Mouse (Mus musculus) hindbrain, embryonic 12.5 days (tissue): ENCODE measurements around the gene Fam198b. TPM values are rescaled to one million over a fixed set of nuclear protein-coding genes. Genes with fewer than 3 reads are reported as not detected.

ENCODE experiments used
- ATAC-seq: fragments of 200-750 bp; cut with Nextera tagmentation; 2 replicates; pipeline ENCODE4 v1.8.0; 2017; ENCODE audit warnings: moderate TSS enrichment; ENCODE audit not compliant: low FRiP score
- H3K27ac ChIP-seq: fragments of 300-500 bp; sonication (generic); 2 replicates; pipeline ENCODE4 v1.5.1; 2016; ENCODE audit warnings: mild to moderate bottlenecking
- H3K27me3 ChIP-seq: fragments of 300-500 bp; sonication (generic); 2 replicates; pipeline ENCODE4 v1.6.1; 2016; ENCODE audit warnings: mild to moderate bottlenecking
- H3K36me3 ChIP-seq: fragments of 300-500 bp; sonication (generic); 2 replicates; pipeline ENCODE4 v1.6.1; 2016; ENCODE audit warnings: mild to moderate bottlenecking
- H3K4me1 ChIP-seq: fragments of 300-500 bp; sonication (generic); 2 replicates; pipeline ENCODE4 v1.6.1; 2016
- H3K4me2 ChIP-seq: fragments of 300-500 bp; sonication (generic); replicated peaks from 2 replicates; pipeline ENCODE4 v1.6.1; 2016; ENCODE audit warnings: mild to moderate bottlenecking
- H3K4me3 ChIP-seq: fragments of 300-500 bp; sonication (generic); 2 replicates; pipeline ENCODE4 v1.5.1; 2016; ENCODE audit warnings: mild to moderate bottlenecking
- H3K9ac ChIP-seq: fragments of 300-500 bp; sonication (generic); 2 replicates; pipeline ENCODE4 v1.6.1; 2016; ENCODE audit warnings: mild to moderate bottlenecking, moderate library complexity
- H3K9me3 ChIP-seq: fragments of 300-500 bp; sonication (generic); replicated peaks from 2 replicates; pipeline ENCODE4 v1.6.1; 2016; ENCODE audit warnings: mild to moderate bottlenecking
- WGBS: fragments of 180-500 bp; shearing (Covaris S2); methylation state at CpG from one replicate; pipeline ENCODE4 v1.1.7; 2016; 5-methylcytosine and 5-hydroxymethylcytosine counted together
- polyA plus RNA-seq: library from polyadenylated mRNA; unstranded; fragments of >200 nt; fragmentation: Nextera tagmentation; extraction: Ambion mirVana; gene quantifications from 2 replicates; pipeline ENCODE4 v1.2.1, GENCODE M21; 2016

Gene Fam198b
- polyA plus RNA-seq, 1 experiment from 2014 or later, result 5.1 TPM

DNA sequence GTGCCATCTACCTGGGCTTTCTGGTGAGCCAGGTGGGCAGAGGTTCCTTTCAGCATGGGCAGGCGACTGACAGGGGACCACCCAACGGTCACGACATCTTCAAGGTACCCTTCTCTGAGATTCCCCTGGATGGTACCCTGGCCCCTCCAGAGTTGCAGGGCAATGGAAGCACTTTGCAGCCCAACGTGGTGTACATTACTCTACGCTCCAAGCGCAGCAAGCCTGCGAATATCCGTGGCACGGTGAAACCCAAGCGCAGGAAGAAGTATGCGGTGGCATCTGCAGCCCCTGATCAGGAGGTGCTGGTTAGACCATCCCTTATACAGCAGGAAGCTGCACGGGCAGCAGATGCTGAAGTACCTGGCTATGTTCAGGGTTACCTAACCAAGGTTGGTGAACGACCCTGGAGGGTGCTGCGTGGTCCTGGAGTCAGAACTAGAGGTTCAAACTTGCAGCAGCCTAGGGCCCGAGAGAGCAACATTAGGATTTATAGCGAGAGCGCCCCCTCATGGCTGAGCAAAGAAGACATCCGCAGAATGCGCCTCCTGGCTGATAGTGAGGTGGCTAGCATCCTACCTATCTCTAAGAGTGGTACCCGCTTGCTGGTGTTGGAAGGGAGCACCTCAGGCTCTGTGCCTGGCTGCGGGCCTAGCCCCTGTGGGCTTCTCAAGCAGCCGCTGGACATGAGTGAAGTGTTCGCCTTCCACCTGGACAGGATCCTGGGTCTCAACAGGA lies 2.2 kb downstream of the Fam198b start:
- no peaks in the 10 kb centered on the region for H3K9me3 ChIP-seq
- peaks cover 12% of the 10 kb centered on the region; the same call in 1 of the 2 replicates for H3K4me1 ChIP-seq
- no peaks in the 10 kb centered on the region for H3K36me3 ChIP-seq
- H3K27ac ChIP-seq, result no peak overlapping the region
- peak overlapping the region; percentile 23; the same call in 1 of the 2 replicates for H3K4me2 ChIP-seq
- ATAC-seq, result peak; percentile 50; the same call in 1 of the 2 replicates
- WGBS, result 88% methylated on average over 23 of the region's 23 CpGs
- no peaks in the 10 kb centered on the region for H3K27me3 ChIP-seq
- H3K9ac ChIP-seq, result no peak overlapping the region
- H3K4me3 ChIP-seq, result no peak overlapping the region

DNA sequence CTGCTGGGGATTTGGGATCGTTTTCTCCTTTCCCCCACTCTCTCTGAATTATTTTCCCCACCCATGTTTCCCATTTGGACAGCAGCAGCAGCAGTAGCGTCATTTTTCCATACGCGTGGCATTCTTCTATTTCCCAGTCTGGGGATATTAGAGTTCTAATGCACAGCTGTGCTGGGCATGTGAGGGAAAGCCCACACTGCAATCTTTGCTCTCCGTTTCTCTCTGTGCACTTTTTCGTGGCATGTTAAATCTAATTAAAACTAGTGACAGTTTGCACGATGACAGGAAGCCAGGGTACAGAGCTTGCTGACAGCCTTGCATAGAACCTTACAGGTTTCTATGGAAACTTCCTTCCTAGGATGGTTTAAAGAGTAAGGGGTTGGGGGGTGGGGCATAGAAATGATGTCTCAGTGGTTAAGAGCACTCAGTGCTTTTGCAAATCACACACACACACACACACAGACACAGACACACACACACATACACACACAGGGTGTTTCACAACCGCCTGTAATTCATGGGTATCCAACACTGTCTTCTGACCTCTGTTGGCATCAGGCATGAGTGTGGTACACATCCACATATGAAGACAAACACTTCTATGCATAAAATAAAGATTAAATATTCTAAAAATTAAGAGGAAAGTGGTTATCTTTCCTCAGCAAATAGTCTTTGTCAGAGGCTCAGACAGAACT lies 3.0 kb downstream of the Fam198b start:
- no peaks in the 10 kb centered on the region for H3K36me3 ChIP-seq
- peaks cover 12% of the 10 kb centered on the region; the same call in 1 of the 2 replicates for H3K4me1 ChIP-seq
- H3K27me3 ChIP-seq, result no peaks in the 10 kb centered on the region
- ATAC-seq, result no peak
- H3K9ac ChIP-seq, result no peak overlapping the region
- no peak overlapping the region for H3K27ac ChIP-seq
- H3K4me3 ChIP-seq, result no peak overlapping the region
- no peaks in the 10 kb centered on the region for H3K9me3 ChIP-seq
- no peak overlapping the region for H3K4me2 ChIP-seq
- 58% methylated on average over 8 of the region's 8 CpGs for WGBS

DNA sequence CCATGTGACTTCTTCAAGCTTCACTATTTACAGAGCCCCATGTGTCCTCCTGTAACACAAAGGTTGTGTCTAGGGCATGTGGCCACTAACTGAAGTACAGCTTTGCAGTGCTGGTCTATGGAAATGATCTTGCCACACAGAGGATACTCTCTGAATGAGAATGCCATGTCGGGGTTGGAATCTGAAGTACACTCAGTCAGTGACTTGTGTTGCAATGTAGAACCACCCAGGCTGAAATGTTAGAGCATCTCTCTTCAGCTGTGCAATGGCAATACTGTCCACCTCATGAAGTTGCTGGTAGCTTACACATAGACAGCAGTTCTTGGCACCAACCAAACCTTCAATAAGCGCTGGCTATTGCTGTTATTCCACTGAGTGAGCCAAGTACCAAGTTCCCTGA lies 3.6 kb downstream of the Fam198b start:
- no peak overlapping the region for H3K9ac ChIP-seq

DNA sequence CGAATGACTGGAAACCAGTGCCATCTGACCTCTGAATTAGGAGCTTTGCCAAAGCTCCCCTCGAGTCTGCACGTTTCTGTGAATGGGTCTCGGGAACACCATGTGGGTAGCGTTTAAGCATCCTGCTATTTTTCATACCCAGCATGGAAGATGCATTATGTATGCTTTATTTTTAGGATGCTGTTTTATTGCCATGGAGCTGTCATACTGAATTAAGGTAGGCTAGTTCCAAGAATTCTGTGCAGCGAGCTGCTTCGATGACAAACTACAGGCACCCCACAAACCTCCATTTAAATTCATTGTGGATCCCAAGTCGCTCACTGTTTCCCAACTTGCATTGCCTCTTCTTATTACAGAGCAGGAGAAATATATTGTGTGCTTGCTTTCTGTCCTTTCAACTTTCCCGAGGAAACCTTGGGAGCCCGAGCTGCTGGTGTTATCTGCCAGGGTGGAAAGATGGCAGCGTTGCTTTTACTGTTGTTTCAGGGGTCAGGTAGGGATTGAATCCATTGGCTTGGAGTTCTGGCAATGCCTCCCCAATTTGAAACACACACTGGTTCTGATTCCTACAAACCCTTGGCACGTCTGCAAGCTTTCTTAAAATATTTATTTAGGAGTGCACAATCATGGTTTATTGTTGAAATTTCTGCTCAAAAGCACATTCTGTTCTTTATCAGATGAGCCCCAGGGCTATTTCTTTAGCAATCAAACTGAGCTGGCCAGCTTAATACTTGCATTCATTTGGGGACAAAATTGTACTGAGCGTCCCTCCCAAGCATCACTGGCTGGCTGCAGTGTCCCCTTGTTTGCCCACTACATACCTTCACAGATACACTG lies 13.4 kb downstream of the Fam198b start:
- ATAC-seq, result no peak
- H3K9me3 ChIP-seq, result no peaks in the 10 kb centered on the region
- no peaks in the 10 kb centered on the region for H3K4me1 ChIP-seq
- no peak overlapping the region for H3K9ac ChIP-seq
- H3K27ac ChIP-seq, result no peak overlapping the region
- no peaks in the 10 kb centered on the region for H3K27me3 ChIP-seq
- WGBS, result 72% methylated on average over 13 of the region's 13 CpGs
- no peak overlapping the region for H3K4me3 ChIP-seq
- H3K4me2 ChIP-seq, result no peak overlapping the region
- no peaks in the 10 kb centered on the region for H3K36me3 ChIP-seq

More for the DNA sequence above, 3.6 kb downstream of the Fam198b start:
- WGBS, result 83% methylated on average over 2 of the region's 2 CpGs
- Histone ChIP-seq H3K27me3 (no peaks in the 10 kb centered on the region), H3K36me3 (no peaks in the 10 kb centered on the region), H3K9me3 (no peaks in the 10 kb centered on the region), H3K27ac (no peak overlapping the region), H3K4me1 (peaks cover 12% of the 10 kb centered on the region; the same call in 1 of the 2 replicates), H3K4me3 (no peak overlapping the region), H3K4me2 (no peak overlapping the region)
- ATAC-seq, result no peak

DNA sequence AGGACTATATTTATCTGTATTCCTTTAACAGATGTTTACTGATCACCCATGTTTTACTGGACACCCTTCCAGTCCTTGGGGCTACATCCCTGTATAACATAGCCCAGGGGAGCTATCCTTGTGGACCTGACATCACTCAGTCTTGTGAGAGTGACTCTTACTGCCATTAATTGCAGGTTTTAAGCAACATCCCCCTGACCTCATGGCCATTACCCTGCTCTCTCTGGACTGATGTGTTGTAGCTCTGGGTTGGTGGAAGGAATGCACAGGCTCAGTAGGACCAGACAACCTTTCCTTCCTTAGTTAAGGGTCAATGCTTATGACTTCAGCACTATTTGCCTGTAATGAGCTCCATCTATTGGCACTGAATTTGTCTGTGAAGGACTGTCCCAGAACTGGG lies 14.2 kb downstream of the Fam198b start:
- no peaks in the 10 kb centered on the region for H3K9me3 ChIP-seq
- H3K4me2 ChIP-seq, result no peak overlapping the region
- no peak overlapping the region for H3K9ac ChIP-seq
- no peaks in the 10 kb centered on the region for H3K36me3 ChIP-seq
- no peak overlapping the region for H3K4me3 ChIP-seq
- H3K27ac ChIP-seq, result no peak overlapping the region
- H3K27me3 ChIP-seq, result no peaks in the 10 kb centered on the region
- no peaks in the 10 kb centered on the region for H3K4me1 ChIP-seq
- ATAC-seq, result no peak

DNA sequence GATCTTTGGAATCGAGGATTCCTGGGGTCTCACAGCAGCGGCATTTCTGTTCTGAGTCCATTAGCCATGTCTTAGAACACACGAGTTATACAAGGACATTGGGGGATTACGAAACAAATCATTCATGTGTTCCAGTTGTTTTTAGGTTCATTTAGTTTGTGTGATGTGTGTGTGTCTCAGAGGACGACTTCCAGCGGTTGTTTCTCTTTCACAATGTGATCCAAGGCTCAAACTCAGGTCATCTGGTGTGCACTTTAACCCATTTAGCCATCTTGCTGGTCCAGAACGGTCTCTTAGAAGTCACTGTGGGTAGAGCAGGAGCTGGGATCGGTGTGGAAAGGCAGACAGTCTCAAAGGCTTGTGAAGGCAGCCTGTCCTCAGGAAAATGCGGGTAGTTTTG lies 15.6 kb downstream of the Fam198b start:
- no peak overlapping the region for H3K27ac ChIP-seq
- no peaks in the 10 kb centered on the region for H3K9me3 ChIP-seq
- no peak overlapping the region for H3K4me2 ChIP-seq
- 84% methylated on average over 9 of the region's 9 CpGs for WGBS
- no peaks in the 10 kb centered on the region for H3K27me3 ChIP-seq
- H3K4me3 ChIP-seq, result no peak overlapping the region
- ATAC-seq, result no peak
- H3K36me3 ChIP-seq, result no peaks in the 10 kb centered on the region
- no peaks in the 10 kb centered on the region for H3K4me1 ChIP-seq
- H3K9ac ChIP-seq, result no peak overlapping the region

DNA sequence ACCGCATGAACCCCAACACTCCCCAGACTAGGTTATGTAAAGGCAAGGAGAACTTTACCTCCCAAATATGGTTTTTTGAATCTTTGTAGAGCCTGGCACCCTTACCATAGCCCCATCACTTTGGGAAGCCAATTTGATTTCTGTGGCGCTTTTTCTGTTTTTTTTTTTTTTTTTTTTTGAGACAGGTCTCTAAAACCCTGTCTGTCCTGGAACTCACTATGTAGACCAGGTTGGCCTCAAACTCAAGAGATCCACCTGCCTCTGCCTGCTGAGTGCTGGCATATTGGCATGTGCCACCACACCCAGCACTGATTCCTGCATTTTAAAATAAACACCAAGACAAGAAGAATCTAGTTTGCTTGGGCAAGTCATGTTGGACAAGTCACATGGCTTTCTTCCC lies 16.2 kb downstream of the Fam198b start:
- no peak overlapping the region for H3K4me3 ChIP-seq
- H3K9me3 ChIP-seq, result no peaks in the 10 kb centered on the region
- no peak overlapping the region for H3K9ac ChIP-seq
- 94% methylated on average over 2 of the region's 2 CpGs for WGBS
- no peak overlapping the region for H3K4me2 ChIP-seq
- no peak for ATAC-seq
- H3K4me1 ChIP-seq, result no peaks in the 10 kb centered on the region
- H3K27ac ChIP-seq, result no peak overlapping the region
- no peaks in the 10 kb centered on the region for H3K27me3 ChIP-seq
- H3K36me3 ChIP-seq, result no peaks in the 10 kb centered on the region

DNA sequence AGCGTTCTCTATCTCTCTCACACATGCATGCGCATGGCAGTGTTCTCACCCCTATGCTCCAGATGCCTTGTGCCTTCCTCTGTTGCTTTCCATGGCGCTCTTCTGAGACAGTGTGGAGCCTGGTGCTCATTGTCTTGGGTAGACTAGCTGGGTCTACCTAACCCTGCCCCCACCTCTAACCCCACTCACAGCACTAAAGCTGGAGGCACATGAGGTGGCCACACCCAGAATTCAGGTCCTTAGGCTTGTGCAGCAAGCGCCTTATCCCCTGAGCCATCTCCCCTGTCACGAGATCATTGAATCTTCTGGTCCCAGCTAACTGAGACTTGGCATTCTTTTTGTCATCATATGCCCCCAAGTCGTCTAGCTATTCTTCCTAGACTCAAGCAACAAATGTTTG lies 17.0 kb downstream of the Fam198b start:
- H3K36me3 ChIP-seq, result no peaks in the 10 kb centered on the region
- H3K9ac ChIP-seq, result no peak overlapping the region
- H3K9me3 ChIP-seq, result no peaks in the 10 kb centered on the region
- no peak for ATAC-seq
- no peak overlapping the region for H3K27ac ChIP-seq
- 89% methylated on average over 6 of the region's 6 CpGs for WGBS
- no peak overlapping the region for H3K4me3 ChIP-seq
- no peaks in the 10 kb centered on the region for H3K4me1 ChIP-seq
- no peak overlapping the region for H3K4me2 ChIP-seq
- H3K27me3 ChIP-seq, result no peaks in the 10 kb centered on the region

DNA sequence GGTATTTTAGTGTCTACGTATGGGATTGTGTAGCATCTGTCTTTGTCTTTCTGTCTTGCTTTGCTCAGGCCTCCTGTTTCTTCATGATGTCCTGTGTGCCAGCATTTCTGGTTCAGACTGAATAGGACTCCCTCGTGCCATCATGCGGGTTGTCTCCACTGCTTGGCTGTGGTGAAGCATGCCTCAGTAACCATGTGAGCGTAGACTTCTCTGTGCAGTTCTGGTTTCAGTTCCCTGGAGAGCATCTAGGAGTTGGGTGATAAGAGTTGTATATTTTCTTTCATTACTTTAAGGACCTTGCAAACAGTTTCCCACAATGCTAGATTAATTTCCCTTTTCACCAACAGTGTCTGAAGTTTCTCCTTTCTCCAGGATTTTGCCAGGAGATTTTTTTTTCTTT lies 17.4 kb downstream of the Fam198b start:
- Histone ChIP-seq H3K4me2 (no peak overlapping the region), H3K36me3 (no peaks in the 10 kb centered on the region), H3K27ac (no peak overlapping the region), H3K9ac (no peak overlapping the region), H3K27me3 (no peaks in the 10 kb centered on the region), H3K4me1 (no peaks in the 10 kb centered on the region), H3K4me3 (no peak overlapping the region), H3K9me3 (no peaks in the 10 kb centered on the region)
- WGBS, result 90% methylated on average over 4 of the region's 4 CpGs
- no peak for ATAC-seq

DNA sequence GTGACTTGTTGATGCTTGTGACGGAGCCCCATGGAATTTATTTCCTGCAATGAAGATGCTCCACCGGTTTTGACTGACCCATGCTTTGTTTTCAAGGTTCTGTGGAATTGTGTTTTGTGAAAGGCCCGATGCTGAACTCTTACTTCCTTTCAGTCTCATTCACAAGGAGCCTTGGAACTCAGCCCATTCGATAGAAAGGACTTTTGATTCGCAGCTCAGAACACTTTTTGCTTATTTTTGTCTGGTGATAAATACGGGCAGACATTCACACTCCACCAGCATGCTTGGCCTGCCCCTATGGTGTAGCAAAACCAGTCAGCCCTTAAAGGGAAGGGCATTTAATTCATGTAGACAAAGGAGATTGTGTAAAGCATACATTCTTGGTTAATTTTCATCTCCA lies 19.5 kb downstream of the Fam198b start:
- Histone ChIP-seq H3K9ac (no peak overlapping the region), H3K27ac (0 out of 2 replicates have a peak overlapping the region, but pooled peaks have one; percentile 30), H3K36me3 (no peaks in the 10 kb centered on the region), H3K4me2 (no peak overlapping the region), H3K9me3 (no peaks in the 10 kb centered on the region), H3K4me3 (no peak overlapping the region), H3K27me3 (no peaks in the 10 kb centered on the region), H3K4me1 (no peaks in the 10 kb centered on the region)
- 39% methylated on average over 6 of the region's 6 CpGs for WGBS
- peak; percentile 83 for ATAC-seq

DNA sequence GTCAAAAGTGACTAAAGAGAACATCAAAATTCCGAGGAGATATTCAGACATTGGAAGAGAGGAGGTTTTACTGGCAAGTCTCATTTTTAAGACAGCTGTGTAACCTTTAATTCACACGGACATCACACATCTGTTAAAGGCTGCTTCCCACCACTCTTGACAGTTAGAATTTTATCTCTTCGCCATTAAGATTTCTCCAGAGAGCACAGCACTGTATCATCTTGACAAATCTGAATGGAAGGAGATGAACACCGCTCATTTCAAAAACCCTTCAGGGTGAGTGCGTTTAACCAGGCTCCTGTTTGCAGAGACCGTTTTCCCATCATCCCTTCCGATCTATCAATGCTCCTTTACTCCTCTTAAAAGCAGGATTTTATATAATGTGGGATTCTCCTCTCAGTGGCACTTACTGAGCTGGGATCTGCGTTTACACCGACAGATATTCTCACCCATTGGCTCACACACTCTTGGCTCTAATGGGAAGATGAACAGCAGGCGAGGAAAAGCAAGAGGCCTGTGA lies 20.0 kb downstream of the Fam198b start:
- Histone ChIP-seq H3K4me3 (no peak overlapping the region), H3K27ac (peak overlapping the region; percentile 58), H3K27me3 (no peaks in the 10 kb centered on the region), H3K9ac (no peak overlapping the region), H3K36me3 (no peaks in the 10 kb centered on the region), H3K4me2 (no peak overlapping the region), H3K4me1 (no peaks in the 10 kb centered on the region), H3K9me3 (no peaks in the 10 kb centered on the region)
- ATAC-seq, result peak; percentile 54; the same call in 1 of the 2 replicates
- 67% methylated on average over 10 of the region's 10 CpGs for WGBS

DNA sequence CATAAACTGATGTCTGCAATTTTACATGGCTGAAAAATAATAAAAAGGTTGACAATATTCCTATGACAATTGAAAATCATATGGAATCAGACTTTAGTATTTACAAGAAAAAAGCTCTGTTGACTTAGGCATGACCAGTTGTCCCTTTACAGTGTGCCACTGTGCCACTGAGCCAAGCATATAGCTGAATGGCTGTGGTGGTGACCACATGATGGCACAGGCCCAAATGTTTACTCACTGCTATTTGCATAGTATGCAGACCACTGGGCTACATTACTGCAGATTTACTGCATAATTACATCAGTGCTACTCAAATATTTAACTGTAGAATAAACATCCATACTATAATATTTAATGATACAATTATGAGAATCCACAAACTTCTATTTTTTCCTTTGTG lies 21.1 kb downstream of the Fam198b start:
- Histone ChIP-seq H3K4me2 (no peak overlapping the region), H3K4me1 (no peaks in the 10 kb centered on the region), H3K9me3 (no peaks in the 10 kb centered on the region), H3K9ac (no peak overlapping the region), H3K4me3 (no peak overlapping the region), H3K36me3 (no peaks in the 10 kb centered on the region), H3K27me3 (no peaks in the 10 kb centered on the region), H3K27ac (no peak overlapping the region)
- ATAC-seq, result no peak
